Mouse (Mus musculus): Measurements from ENCODE around the gene Olfr613.
"Not testable (repeated sequence)": the region's sequence is repeated elsewhere in the genome, so short reads cannot be mapped to it uniquely, and the experiment has no call there.

DNA sequence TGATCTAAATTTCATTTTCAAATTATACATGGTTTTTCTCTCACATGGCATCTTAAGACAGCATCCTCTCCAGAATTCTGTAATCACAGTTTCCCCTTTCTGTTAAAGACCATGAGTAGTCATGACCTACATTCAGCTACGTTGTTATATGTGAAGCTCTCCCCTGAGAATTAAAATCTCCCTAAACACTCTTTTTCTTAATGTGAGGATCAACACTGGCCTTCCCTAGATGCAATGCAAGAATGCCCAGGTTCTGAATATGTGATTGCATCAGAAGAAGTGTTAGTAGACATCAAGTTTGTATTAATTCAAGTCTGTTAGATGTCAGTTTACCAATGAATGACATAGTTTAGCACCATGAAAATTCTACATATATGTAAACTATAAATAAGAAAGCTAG lies 27.1 kb upstream of the Olfr613 start, which contains the start of gene Olfr611:
- not testable (repeated sequence) for TF ChIP-seq CTCF (IDR thresholded peaks at IDR 0.05; ENCODE audit: extremely low read depth, insufficient read depth, insufficient read length, insufficient replicate concordance); POLR2A (IDR thresholded peaks at IDR 0.05; ENCODE audit: low read depth, low read length)

Data from spleen, adult 2 months (tissue).